Mouse (Mus musculus) bone marrow macrophage, adult 2 months (primary cell): ENCODE results near the gene Rab3a. TPM values are rescaled to one million over a fixed set of nuclear protein-coding genes. Genes with fewer than 3 reads are reported as not detected.

ENCODE experiments used
- H3K27ac ChIP-seq: 2 replicates; pipeline ENCODE4 v1.5.1; 2012; ENCODE audit warnings: low read depth, low read length; ENCODE audit not compliant: insufficient read depth
- H3K4me1 ChIP-seq: 2 replicates; pipeline ENCODE4 v1.6.1; 2012; ENCODE audit warnings: low read length; ENCODE audit not compliant: control insufficient read depth, insufficient read depth
- H3K4me3 ChIP-seq: 2 replicates; pipeline ENCODE4 v1.5.1; 2012; ENCODE audit warnings: mild to moderate bottlenecking, low read length, moderate library complexity; ENCODE audit not compliant: insufficient read depth
- CTCF ChIP-seq: IDR thresholded peaks from 2 replicates; pipeline ENCODE4 v1.5.1; 2012; ENCODE audit warnings: low read depth, mild to moderate bottlenecking, low read length, moderate library complexity
- POLR2A ChIP-seq: IDR thresholded peaks from 2 replicates; pipeline ENCODE4 v1.6.1; 2012; ENCODE audit warnings: mild to moderate bottlenecking, low read depth, low read length, borderline replicate concordance
- polyA plus RNA-seq: library from polyadenylated mRNA; stranded (reverse); fragments of >200 nt; gene quantifications from 2 replicates; pipeline ENCODE4 v1.2.4, GENCODE M21; 2012; ENCODE audit not compliant: missing spikeins, insufficient read depth, insufficient read length

Gene Rab3a
- polyA plus RNA-seq = 7.9 and 9.4 TPM in 2 replicates

DNA sequence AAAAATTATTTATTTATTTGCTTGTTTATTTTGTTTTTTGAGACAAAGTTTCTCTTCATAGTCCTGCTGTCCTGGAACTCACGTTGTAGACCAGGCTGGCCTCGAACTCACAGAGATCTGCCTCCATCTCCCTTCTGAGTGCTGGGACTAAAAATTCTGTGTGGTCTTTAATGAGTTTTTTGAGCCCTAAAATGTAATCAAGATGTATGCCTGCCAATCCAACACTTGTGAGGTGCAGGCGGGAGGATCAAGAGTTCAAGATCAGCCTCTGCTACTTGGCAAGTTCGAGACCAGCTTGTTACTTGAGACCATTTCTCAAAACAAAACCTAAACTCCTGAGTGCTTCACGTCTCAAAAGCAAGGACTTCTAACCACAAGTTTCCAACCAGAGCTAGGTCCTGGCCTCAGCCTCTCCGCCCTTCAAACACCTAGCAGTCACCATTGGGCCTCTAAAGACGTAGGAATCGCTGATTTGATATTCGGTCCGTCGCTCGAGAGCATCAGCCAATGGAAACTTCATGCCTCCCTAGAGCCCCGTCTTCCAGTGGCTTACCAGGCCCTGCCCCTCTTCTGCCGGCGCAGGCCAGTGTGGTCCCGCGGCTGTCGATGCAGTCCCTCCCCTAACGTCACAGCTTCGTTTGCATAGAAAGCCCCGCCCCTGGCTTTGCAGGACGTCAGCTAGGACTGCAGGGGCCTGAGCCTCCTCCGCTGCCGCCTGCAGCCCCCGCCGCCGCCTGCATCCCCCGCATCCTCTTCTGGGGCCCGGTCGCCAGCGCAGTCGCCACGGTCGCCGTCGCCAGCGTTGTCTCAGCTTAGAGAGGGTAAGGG is at the start of gene Rab3a:
Gene Rab3a (plus strand): TSS at position 637 of the 828 bp plus-strand sequence.
- Histone ChIP-seq H3K4me1 (peaks cover 33% of the 10 kb centered on the region), H3K4me3 (peak within 1 kb of the TSS; percentile 67), H3K27ac (peak within 1 kb of the TSS; percentile 62)
- TF ChIP-seq CTCF (no peak), POLR2A (no peak)

DNA sequence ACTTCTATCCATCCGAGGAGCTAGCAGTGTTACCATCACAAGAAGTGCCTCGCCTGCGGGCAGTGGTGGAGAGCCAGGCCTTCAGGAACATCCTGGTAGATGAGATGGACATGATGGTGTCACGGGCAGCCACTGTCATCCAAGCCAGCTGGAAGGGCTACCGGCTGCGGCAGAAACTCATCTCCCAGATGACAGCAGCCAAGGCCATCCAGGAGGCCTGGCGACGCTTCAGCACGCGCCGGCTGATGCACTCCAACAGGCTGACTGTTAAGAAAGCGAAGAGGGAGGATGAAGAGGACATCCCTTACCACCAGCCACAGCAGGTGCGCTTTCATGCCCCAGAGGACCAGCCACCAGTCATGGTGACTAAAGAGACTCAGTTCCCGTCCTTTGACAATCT is 46.2 kb upstream of the Rab3a start:
- Histone ChIP-seq H3K4me3 (no peak overlapping the region), H3K4me1 (0 out of 2 replicates have a peak, but pooled peaks cover 2% of the 10 kb centered on the region), H3K27ac (no peak overlapping the region)
- TF ChIP-seq POLR2A = no peak
- TF ChIP-seq CTCF = no peak

DNA sequence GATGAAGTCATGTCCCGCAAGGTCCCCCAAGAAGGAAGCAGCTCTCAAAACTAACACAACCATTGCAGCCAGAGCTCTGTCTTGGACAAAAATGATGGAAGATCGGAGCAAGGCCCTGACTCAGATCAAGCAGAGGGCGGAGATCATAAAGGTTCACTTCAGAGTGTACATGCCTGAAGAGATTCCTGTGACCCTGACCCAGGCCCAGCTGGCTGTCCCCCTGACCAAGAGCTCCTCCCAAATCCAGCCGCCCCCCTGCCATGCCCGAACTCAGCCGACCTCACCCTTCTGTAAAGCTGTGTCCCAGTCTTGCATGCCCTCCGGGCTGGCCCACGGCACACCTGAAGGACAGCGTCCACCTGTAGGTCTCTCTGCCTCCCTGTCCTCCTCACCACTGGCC is 44.7 kb upstream of the Rab3a start:
- H3K4me3 ChIP-seq = no peak overlapping the region
- no peak overlapping the region for H3K27ac ChIP-seq
- TF ChIP-seq CTCF (no peak), POLR2A (no peak)

DNA sequence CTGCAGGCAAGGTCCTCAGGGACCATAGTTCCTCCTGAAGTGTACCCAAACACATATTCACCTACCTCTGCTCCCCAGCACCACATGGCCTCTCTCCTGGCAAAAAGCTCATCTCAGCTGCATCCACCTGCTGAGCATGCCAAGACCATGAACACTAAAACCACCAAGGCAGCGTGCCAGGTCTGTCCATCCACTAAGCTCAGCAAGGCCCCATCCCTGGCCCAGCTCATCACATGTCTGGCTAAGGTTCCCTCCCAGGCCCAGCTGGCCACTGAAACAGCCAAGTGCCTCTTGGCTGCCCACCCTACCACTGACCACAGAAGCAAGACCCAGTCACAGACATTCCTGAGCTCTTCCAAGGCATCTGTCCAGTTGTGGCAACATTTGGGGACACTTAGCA is 44.2 kb upstream of the Rab3a start:
- H3K4me1 ChIP-seq = 0 out of 2 replicates have a peak, but pooled peaks cover 1% of the 10 kb centered on the region
- H3K4me3 ChIP-seq = no peak overlapping the region
- no peak overlapping the region for H3K27ac ChIP-seq
- TF ChIP-seq POLR2A (no peak), CTCF (no peak)

More for the DNA sequence above, 44.7 kb upstream of the Rab3a start:
- H3K4me1 ChIP-seq = 0 out of 2 replicates have a peak, but pooled peaks cover 2% of the 10 kb centered on the region

GRCm38 (mm10) chr8:70711041-70711440 is 43.4 kb upstream of the Rab3a start:
- Histone ChIP-seq H3K4me3 (no peak overlapping the region), H3K4me1 (no peaks in the 10 kb centered on the region), H3K27ac (no peak overlapping the region)
- TF ChIP-seq POLR2A (no peak), CTCF (no peak)

GRCm38 (mm10) chr8:70713991-70714390 is 40.5 kb upstream of the Rab3a start:
- no peak overlapping the region for H3K4me3 ChIP-seq
- no peak overlapping the region for H3K27ac ChIP-seq
- TF ChIP-seq CTCF (no peak), POLR2A (no peak)
- H3K4me1 ChIP-seq = peaks cover 3% of the 10 kb centered on the region; the same call in 1 of the 2 replicates

DNA sequence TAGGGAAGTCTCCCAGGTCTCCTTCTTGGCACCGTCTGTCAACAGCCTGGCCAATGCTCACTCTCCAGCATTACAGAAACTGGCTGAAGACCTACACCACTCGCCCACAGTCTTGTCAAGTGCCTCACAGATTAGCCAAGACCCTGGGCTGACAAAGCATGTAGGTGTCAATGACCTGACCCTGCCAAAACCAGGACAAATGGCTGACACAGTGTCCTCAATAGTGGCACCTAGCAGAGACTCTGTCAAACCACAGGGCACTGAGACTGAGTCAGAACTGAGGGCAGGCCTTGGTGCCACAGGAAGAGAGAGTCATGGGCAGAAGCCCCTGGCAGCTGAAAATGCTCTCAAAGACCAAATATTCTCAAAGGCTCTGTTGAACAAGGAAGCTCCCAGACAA is 39.4 kb upstream of the Rab3a start:
- Histone ChIP-seq H3K4me1 (peaks cover 6% of the 10 kb centered on the region), H3K27ac (no peak overlapping the region), H3K4me3 (no peak overlapping the region)
- no peak for TF ChIP-seq CTCF
- TF ChIP-seq POLR2A = no peak

GRCm38 (mm10) chr8:70716521-70717400 is 37.7 kb upstream of the Rab3a start:
- no peak overlapping the region for H3K4me3 ChIP-seq
- no peak overlapping the region for H3K27ac ChIP-seq
- H3K4me1 ChIP-seq = peaks cover 12% of the 10 kb centered on the region
- TF ChIP-seq CTCF = no peak
- TF ChIP-seq POLR2A = no peak

GRCm38 (mm10) chr8:70718297-70718696 is 36.2 kb upstream of the Rab3a start, which contains the start of gene Gm3336:
Gene Gm3336 (plus strand): TSS chr8:70718543.
- Histone ChIP-seq H3K27ac (no peak within 1 kb of the TSS), H3K4me1 (peaks cover 12% of the 10 kb centered on the region), H3K4me3 (no peak within 1 kb of the TSS)
- TF ChIP-seq POLR2A (no peak), CTCF (peak; percentile 58)
